Mouse (Mus musculus) left cerebral cortex, postnatal 36 days (tissue): Measurements from ENCODE around the gene S100pbp. TPM values are rescaled to one million over a fixed set of nuclear protein-coding genes. Genes with fewer than 3 reads are reported as not detected.
A peak's percentile ranks its signal among the peaks of the same experiment; 100 is the strongest.

Experiments
- DNase-seq, 2 experiments: peaks; one replicate each; pipeline ENCODE4 v3.0.0; 2021 to 2022; ENCODE audit warnings: low spot score in 2 of 2, mixed read lengths in 1 of 2
- intact Hi-C: fragments of 180-260 bp; cut with DNase I; formaldehyde crosslinking; loops from one replicate; pipeline ENCODE4 v1.15.1; 2025
- total RNA-seq, 2 experiments: library from RNA; stranded (reverse); gene quantifications; 2 replicates each; pipeline ENCODE4 v1.2.3; 2021

The S100pbp gene
- total RNA-seq: 10 to 100 TPM; 33.9 to 36.0 TPM

- peak; percentile 93 to 94 for DNase-seq
- intact Hi-C loops: loop anchor here (1.0 to 5.0 kb wide), 2 partner anchors 53 to 145 kb away; partner anchors contain the start of genes Fndc5, Rbbp4 and Zbtb8os
Measured at GRCm38 (mm10) chr4:129189542-129190519, at the start of gene S100pbp, which contains the start of gene Yars. S100pbp (minus strand) TSS chr4:129189727. Yars (plus strand) TSS chr4:129189760.

- peak; percentile 76 to 88 for DNase-seq
- intact Hi-C loops: loop anchor here (5.0 kb wide), 1 partner anchor 38 kb away; no protein-coding TSS in a partner anchor
Measured at GRCm38 (mm10) chr4:129239075-129239474, 49.5 kb upstream of the S100pbp start.

DNA sequence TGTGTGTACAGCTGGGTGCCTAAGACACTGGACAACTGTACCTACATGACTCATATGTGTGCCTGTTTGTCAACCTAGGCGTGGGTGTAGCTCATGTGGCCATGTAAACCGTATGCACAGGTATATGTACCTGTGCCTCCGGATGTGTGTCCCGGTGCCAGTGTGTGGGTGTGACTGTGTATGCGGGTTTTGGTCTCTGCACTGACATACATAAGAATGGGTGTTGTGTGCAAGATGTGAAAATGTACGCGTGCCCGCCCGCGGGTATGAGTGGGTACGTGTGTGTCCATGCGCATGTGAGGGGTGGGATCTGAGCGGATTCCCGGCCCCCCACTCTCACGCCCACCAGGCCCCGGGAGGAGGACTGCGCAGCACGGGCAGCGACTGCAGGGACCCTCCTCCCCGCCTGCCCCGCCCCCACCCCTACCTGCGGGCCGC, 49.1 kb upstream of the S100pbp start:
- peak; percentile 43 to 54 for DNase-seq

GRCm38 (mm10) chr4:129237843-129238441, 48.4 kb upstream of the S100pbp start:
- no peak for DNase-seq
- intact Hi-C loops: loop anchor here (5.0 kb wide), 1 partner anchor 39 kb away; no protein-coding TSS in a partner anchor

More for the DNA sequence above, 49.1 kb upstream of the S100pbp start:
- intact Hi-C loops: loop anchor here (5.0 kb wide), 1 partner anchor 39 kb away; no protein-coding TSS in a partner anchor

DNA sequence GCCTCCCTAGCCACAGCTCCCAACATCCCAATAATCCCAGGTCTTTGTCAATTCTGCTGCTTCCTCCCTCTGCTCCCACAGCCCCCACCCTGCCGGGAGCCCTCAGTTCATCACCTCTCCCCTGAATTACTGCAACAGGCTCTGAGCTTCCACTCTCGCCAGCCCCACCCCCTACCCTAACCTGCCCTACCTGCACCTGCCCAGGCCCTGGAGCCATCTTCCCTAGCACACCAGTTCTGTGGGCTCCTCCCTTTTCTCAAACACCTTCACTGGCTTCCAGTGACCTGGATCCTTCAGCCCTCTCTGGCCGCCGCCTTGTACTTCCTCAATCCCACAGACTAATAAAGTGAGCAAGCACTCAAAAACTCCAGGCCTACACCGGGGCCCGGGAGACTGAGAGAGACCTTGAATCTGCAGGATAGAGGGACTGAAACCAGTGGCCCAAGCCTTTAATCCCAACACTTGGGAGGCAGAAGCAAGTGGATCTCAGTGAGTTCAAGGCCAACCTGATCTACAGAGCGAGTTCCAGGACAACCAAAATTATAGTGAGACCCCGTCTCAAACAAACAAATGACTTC, 46.8 kb upstream of the S100pbp start:
- intact Hi-C loops: loop anchor here (5.0 kb wide), 1 partner anchor 41 kb away; no protein-coding TSS in a partner anchor
- no peak for DNase-seq

GRCm38 (mm10) chr4:129235147-129235546, 45.6 kb upstream of the S100pbp start:
- DNase-seq: no peak
- intact Hi-C loops: loop anchor here (5.0 kb wide), 1 partner anchor 42 kb away; no protein-coding TSS in a partner anchor

DNA sequence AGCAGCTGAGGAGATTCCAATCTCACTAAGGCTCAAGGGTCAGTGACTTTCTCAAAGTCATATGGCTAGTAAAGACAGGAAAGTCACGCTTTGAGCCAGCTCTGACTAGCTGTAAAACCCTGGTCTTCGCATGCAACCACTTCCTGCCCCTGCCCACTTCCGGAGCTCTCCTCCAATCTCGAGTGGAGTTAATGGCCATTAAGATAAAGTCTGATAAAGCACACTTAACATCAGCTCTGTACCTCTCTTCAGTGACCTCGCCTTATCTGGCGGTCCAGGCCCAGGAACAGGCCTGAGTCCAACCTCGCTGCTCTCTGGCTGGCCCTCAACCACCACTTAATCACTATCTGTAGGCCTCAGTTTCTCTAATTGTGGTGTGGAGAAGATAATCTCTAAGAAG, 45.0 kb upstream of the S100pbp start:
- DNase-seq: no peak
- intact Hi-C loops: no loop called here

DNA sequence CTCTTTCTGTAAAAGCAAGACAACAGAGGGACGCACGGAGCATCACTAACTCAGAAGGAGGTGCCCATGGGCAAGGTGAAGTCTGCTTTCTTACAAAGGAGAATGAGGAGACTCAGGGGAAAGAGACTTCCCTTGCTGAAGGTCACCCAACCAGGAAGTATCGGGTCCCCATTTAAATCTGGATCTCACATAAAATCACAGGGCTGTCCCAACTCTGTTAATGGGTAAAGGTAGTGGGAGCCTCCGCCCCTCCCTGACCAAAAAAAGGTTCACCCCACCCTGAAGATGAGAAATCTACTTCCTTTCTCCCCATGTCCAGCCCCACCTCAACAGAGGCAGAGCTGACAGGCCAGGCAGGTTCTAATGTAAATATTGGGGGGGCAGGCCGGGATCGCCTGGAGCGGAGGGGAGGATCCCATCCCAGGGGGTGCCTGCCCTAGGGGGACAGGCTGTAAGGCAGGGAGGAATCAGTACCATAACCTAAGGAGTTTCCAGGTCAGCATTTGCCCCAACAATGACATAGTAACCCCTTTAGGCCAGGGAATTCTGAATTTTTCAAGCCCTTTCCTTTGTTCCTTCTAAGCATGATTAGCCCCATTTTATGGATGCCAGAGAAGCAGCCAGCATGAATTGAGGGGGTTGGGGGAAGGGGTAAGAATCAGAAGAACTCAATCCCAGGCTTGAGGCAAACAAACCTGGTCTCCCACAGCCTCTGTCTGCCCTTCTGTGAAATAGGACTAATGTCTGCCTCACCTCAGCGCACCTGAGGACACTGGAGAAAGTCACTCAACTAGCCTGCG, 43.2 kb upstream of the S100pbp start:
- intact Hi-C loops: no loop called here
- no peak for DNase-seq

DNA sequence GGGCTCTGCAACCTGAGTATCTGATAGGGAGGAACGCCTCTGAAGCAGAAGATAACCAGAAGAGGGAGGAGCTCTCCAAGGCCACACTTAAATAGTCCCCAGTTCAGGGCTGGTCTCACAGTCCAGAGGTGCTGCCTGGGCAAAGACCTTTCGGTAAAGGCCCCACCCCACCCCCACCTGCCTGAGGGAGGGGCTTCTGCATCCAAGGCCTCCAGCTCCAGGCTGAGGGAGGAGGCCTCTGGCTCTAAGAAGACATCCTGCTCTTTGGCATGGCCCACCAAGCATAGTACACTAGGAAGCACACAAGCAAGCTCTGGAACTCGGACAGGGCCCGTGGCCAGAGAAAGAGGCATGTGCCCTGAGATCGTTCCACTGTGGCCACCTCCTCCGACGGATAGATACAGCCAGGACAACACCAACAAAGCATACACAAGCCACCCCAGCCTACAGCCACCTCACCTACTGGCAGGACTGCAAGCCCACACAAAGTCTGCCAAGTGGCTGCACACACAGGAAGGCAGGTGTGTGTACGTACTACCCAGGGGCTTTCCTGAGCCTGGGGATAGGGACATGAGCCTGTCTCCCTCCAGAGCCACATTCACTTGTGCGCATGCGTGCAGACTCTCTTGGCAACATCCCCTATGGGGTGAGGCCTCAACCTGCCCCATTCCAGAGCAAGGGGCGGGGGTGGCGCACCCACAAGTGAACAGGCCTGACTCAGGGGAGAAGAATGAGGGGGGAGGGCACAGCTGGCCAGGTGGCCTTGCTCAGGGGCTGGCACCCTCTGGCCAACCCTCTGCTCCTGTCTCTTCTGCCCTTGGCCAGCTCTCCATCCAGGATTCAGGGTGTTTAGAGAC, 42.3 kb upstream of the S100pbp start:
- no peak for DNase-seq
- intact Hi-C loops: no loop called here

DNA sequence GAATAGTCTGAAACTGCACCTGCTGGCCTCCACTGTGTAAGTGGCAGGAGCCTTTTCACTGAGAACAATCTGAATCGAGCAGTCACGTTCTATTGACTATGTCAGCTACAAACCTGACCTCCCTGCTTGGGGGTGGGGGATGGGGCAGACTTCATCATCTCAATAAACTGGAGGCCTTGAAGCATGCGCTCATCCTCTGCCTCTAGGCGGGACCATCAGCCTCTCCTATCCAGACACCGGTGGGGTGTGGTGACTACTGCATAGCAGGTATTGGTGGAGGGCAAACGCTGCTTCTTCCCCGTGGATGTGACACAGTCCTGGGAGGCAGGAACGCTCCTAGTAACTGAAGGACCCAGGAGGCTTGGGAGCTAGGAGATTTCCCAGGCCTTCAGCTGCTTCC, 41.4 kb upstream of the S100pbp start:
- intact Hi-C loops: no loop called here
- DNase-seq: no peak

GRCm38 (mm10) chr4:129227985-129228381, 38.5 kb upstream of the S100pbp start:
- intact Hi-C loops: no loop called here
- DNase-seq: no peak

DNA sequence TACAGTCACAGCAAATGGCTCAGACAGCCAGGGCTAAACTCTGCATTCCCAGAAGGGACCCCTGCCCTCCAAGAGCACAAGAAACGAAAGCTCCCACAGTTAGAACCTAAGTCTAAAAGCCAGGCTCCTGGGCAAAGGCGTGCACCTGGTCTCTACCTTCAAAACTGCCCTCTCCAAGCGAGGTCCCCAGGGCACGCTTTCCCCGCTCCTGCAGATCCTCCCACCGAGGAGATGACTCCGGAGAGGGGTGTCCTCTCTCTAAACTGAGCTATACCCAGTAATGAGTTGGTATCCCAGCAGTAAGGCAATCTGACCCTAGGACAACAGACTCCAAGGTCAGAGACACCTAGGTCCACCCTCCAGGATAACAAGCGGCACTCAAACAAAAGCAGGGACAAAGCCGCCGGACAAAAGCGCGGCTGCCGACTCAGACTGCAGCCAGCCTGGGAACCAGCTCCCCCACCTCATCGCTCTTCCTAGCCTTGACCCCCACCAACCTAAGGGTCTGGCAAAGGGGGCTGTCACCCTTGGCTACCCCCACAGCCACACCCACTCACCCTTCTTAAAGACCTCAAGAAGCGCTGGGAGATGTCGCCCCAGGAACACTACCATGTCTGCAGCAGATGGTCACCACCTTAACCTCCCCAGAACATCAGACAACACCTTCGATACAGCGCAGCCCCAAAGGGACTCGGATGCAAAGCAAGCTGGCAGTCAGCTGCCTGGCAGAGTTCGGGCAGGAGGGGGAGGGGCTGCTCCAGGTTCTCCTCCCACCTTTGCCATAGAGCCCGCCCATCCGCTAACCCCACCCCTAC, 37.9 kb upstream of the S100pbp start:
- DNase-seq: no peak
- intact Hi-C loops: no loop called here

GRCm38 (mm10) chr4:129226441-129226963, 37.0 kb upstream of the S100pbp start:
- DNase-seq: no peak
- intact Hi-C loops: no loop called here

GRCm38 (mm10) chr4:129225315-129225714, 35.8 kb upstream of the S100pbp start:
- intact Hi-C loops: no loop called here

GRCm38 (mm10) chr4:129223421-129224281, 34.1 kb upstream of the S100pbp start:
- intact Hi-C loops: no loop called here
- no peak for DNase-seq

More at GRCm38 (mm10) chr4:129225315-129225714, 35.8 kb upstream of the S100pbp start:
- no peak for DNase-seq
